Mouse (Mus musculus) forebrain, embryonic 12.5 days (tissue): ENCODE measurements around the gene Rassf6. TPM values are rescaled to one million over a fixed set of nuclear protein-coding genes. Genes with fewer than 3 reads are reported as not detected.

ENCODE experiments used
- ATAC-seq: fragments of 200-750 bp; cut with Nextera tagmentation; 2 replicates; pipeline ENCODE4 v1.8.0; 2017; ENCODE audit warnings: moderate TSS enrichment; ENCODE audit not compliant: low FRiP score
- H3K27ac ChIP-seq: fragments of 300-500 bp; sonication (generic); 2 replicates; pipeline ENCODE4 v1.5.1; 2016; ENCODE audit warnings: mild to moderate bottlenecking
- H3K27me3 ChIP-seq: fragments of 300-500 bp; sonication (generic); 2 replicates; pipeline ENCODE4 v1.6.1; 2016; ENCODE audit warnings: mild to moderate bottlenecking
- H3K36me3 ChIP-seq: fragments of 300-500 bp; sonication (generic); replicated peaks from 2 replicates; pipeline ENCODE4 v1.6.1; 2016; ENCODE audit warnings: mild to moderate bottlenecking
- H3K4me1 ChIP-seq: fragments of 300-500 bp; sonication (generic); 2 replicates; pipeline ENCODE4 v1.6.1; 2016
- H3K4me2 ChIP-seq: fragments of 300-500 bp; sonication (generic); 2 replicates; pipeline ENCODE4 v1.6.1; 2016; ENCODE audit warnings: mild to moderate bottlenecking, moderate library complexity
- H3K4me3 ChIP-seq: fragments of 300-500 bp; sonication (generic); replicated peaks from 2 replicates; pipeline ENCODE4 v1.5.1; 2016; ENCODE audit warnings: mild to moderate bottlenecking
- H3K9ac ChIP-seq: fragments of 300-500 bp; sonication (generic); 2 replicates; pipeline ENCODE4 v1.6.1; 2016; ENCODE audit warnings: mild to moderate bottlenecking
- H3K9me3 ChIP-seq: fragments of 300-500 bp; sonication (generic); 2 replicates; pipeline ENCODE4 v1.6.1; 2016
- WGBS: fragments of 180-500 bp; shearing (Covaris S2); methylation state at CpG from one replicate; pipeline ENCODE4 v1.1.7; 2016; 5-methylcytosine and 5-hydroxymethylcytosine counted together
- polyA plus RNA-seq: library from polyadenylated mRNA; unstranded; fragments of >200 nt; fragmentation: Nextera tagmentation; extraction: Ambion mirVana; gene quantifications from 2 replicates; pipeline ENCODE4 v1.2.1, GENCODE M21; 2016

Gene Rassf6
- polyA plus RNA-seq, 1 experiment from 2014 or later = 1.0 TPM

GRCm38 (mm10) chr5:90561721-90562275 is 78.7 kb downstream of the Rassf6 start:
- no peak overlapping the region for H3K4me2 ChIP-seq
- H3K4me1 ChIP-seq = no peaks in the 10 kb centered on the region
- H3K27me3 ChIP-seq = no peaks in the 10 kb centered on the region
- H3K9me3 ChIP-seq = no peaks in the 10 kb centered on the region
- no peaks in the 10 kb centered on the region for H3K36me3 ChIP-seq
- 91% methylated on average over 11 of the region's 11 CpGs for WGBS
- no peak overlapping the region for H3K27ac ChIP-seq
- H3K4me3 ChIP-seq = no peak overlapping the region
- H3K9ac ChIP-seq = no peak overlapping the region
- ATAC-seq = no peak

- Histone ChIP-seq H3K4me3 (no peak within 1 kb of the TSS), H3K4me1 (no peaks in the 10 kb centered on the region), H3K27me3 (no peaks in the 10 kb centered on the region), H3K9me3 (no peaks in the 10 kb centered on the region), H3K9ac (no peak within 1 kb of the TSS), H3K36me3 (no peaks in the 10 kb centered on the region), H3K27ac (no peak within 1 kb of the TSS), H3K4me2 (no peak within 1 kb of the TSS)
- 85% methylated on average over 6 of the region's 6 CpGs for WGBS
- ATAC-seq = no peak
Measured at GRCm38 (mm10) chr5:90560743-90561142, 79.7 kb downstream of the Rassf6 start, which contains the start of gene 5830473C10Rik. 5830473C10Rik (plus strand) TSS chr5:90561107.

GRCm38 (mm10) chr5:90556052-90556451 is 84.4 kb downstream of the Rassf6 start:
- Histone ChIP-seq H3K9me3 (no peaks in the 10 kb centered on the region), H3K4me1 (no peaks in the 10 kb centered on the region), H3K27ac (no peak overlapping the region), H3K4me3 (no peak overlapping the region), H3K4me2 (no peak overlapping the region), H3K9ac (no peak overlapping the region), H3K27me3 (no peaks in the 10 kb centered on the region), H3K36me3 (no peaks in the 10 kb centered on the region)
- ATAC-seq = no peak
- WGBS = 82% methylated on average over 3 of the region's 3 CpGs

Other genes with a start within 250 kb of the Rassf6 start
- gene Alb, start 179.8 kb downstream of the Rassf6 start, polyA plus RNA-seq = not detected in 2 replicates
- gene Afp, start 149.9 kb downstream of the Rassf6 start, polyA plus RNA-seq = 0.24 TPM in 1 of 2 replicates, not detected in the other
- gene Afm, start 121.7 kb downstream of the Rassf6 start, polyA plus RNA-seq = not detected in 2 replicates
- gene 5830473C10Rik, start 79.5 kb downstream of the Rassf6 start, polyA plus RNA-seq = not detected in 2 replicates
- gene Cxcl5, start 118.7 kb upstream of the Rassf6 start, polyA plus RNA-seq = 0.17 TPM in 1 of 2 replicates, not detected in the other
- 4.9 and 6.6 TPM in 2 replicates for gene Ppbp, start 127.9 kb upstream of the Rassf6 start, polyA plus RNA-seq
- gene Pf4, start 131.8 kb upstream of the Rassf6 start, polyA plus RNA-seq = 33.7 and 41.2 TPM in 2 replicates
- gene Cxcl3, start 145.4 kb upstream of the Rassf6 start, polyA plus RNA-seq = not detected in 2 replicates
- not detected in 2 replicates for gene Cxcl15, start 153.9 kb upstream of the Rassf6 start, polyA plus RNA-seq